Mouse (Mus musculus) cerebellum, adult 9-11 months (tissue): ENCODE measurements around the gene Magi3.

Experiments
- DNase-seq: peaks from one replicate; pipeline ENCODE4 v3.0.0; 2022

The Magi3 gene

GRCm38 (mm10) chr3:104220295-104220965, at the start of gene Magi3:
Gene Magi3 (minus strand): TSS chr3:104220374.
- peak; percentile 98 for DNase-seq

- DNase-seq: no peak
Measured at GRCm38 (mm10) chr3:104264530-104265145, 44.5 kb upstream of the Magi3 start.

- no peak for DNase-seq
Measured at GRCm38 (mm10) chr3:104260221-104260620, 40.0 kb upstream of the Magi3 start.

GRCm38 (mm10) chr3:104259168-104259567, 39.0 kb upstream of the Magi3 start:
- no peak for DNase-seq

GRCm38 (mm10) chr3:104257041-104257440, 36.9 kb upstream of the Magi3 start:
- no peak for DNase-seq

- DNase-seq: no peak
Measured at GRCm38 (mm10) chr3:104253760-104254159, 33.6 kb upstream of the Magi3 start.

GRCm38 (mm10) chr3:104247850-104248249, 27.7 kb upstream of the Magi3 start:
- DNase-seq: no peak

GRCm38 (mm10) chr3:104247057-104247456, 26.9 kb upstream of the Magi3 start:
- no peak for DNase-seq

GRCm38 (mm10) chr3:104244373-104244772, 24.2 kb upstream of the Magi3 start:
- no peak for DNase-seq

- no peak for DNase-seq
Measured at GRCm38 (mm10) chr3:104243972-104244371, 23.8 kb upstream of the Magi3 start.

- DNase-seq: no peak
Measured at GRCm38 (mm10) chr3:104239785-104240184, 19.6 kb upstream of the Magi3 start.

- DNase-seq: no peak
Measured at GRCm38 (mm10) chr3:104239376-104239775, 19.2 kb upstream of the Magi3 start.

- no peak for DNase-seq
Measured at GRCm38 (mm10) chr3:104237846-104238440, 17.8 kb upstream of the Magi3 start.

- DNase-seq: no peak
Measured at GRCm38 (mm10) chr3:104236029-104236428, 15.9 kb upstream of the Magi3 start.

GRCm38 (mm10) chr3:104235099-104235498, 14.9 kb upstream of the Magi3 start:
- no peak for DNase-seq

- DNase-seq: no peak
Measured at GRCm38 (mm10) chr3:104233366-104234312, 13.5 kb upstream of the Magi3 start.

GRCm38 (mm10) chr3:104227438-104228111, 7.4 kb upstream of the Magi3 start:
- no peak for DNase-seq

- DNase-seq: no peak
Measured at GRCm38 (mm10) chr3:104226731-104227130, 6.6 kb upstream of the Magi3 start.

GRCm38 (mm10) chr3:104221156-104221555, 982 bp upstream of the Magi3 start:
- no peak for DNase-seq

GRCm38 (mm10) chr3:104219531-104220294, 461 bp downstream of the Magi3 start:
- peak; percentile 75 for DNase-seq

- peak; percentile 27 for DNase-seq
Measured at GRCm38 (mm10) chr3:104218926-104219325, 1.2 kb downstream of the Magi3 start.

GRCm38 (mm10) chr3:104189823-104190222, 30.4 kb downstream of the Magi3 start:
- no peak for DNase-seq
